In genomic region chr1:91366215-91367108, GRCm38 (mm10) we compare ENCODE assay signal across 8 mouse cellular contexts. TPM values are rescaled to one million over a fixed set of nuclear protein-coding genes. Genes with fewer than 3 reads are reported as not detected.
DNase-seq lines count a peak whose midpoint lies in the region; ATAC-seq and TF ChIP-seq lines count a peak whose summit lies in the region.

Gene Erfe, plus strand, starts transcription at chr1:91366430.

- H3K9ac ChIP-seq in intestine, embryonic 14.5 days (ENCODE audit: low read length), result peak within 1 kb of the TSS; percentile 60
- peak within 1 kb of the TSS; percentile 91 for H3K9ac ChIP-seq in liver, embryonic 12.5 days
- H3K9ac ChIP-seq in stomach, postnatal 0 days (ENCODE audit: low read length), result peak within 1 kb of the TSS; percentile 62

- peak; percentile 64 for ATAC-seq in intestine, embryonic 14.5 days (replicated peaks; ENCODE audit: low FRiP score, low TSS enrichment, low read depth)
- ATAC-seq in liver, embryonic 12.5 days, result peak; percentile 88
- ATAC-seq in stomach, postnatal 0 days (ENCODE audit: low FRiP score, low TSS enrichment), result peak; percentile 75

- no peak for TF ChIP-seq EP300 in stomach, postnatal 0 days (optimal IDR thresholded peaks at IDR 0.05)

- WGBS in intestine, embryonic 14.5 days, result 1% methylated on average over 57 of the region's 68 CpGs
- WGBS in liver, embryonic 12.5 days (ENCODE audit: insufficient replicate concordance), result under 1% methylated on average over 67 of the region's 68 CpGs
- WGBS in stomach, postnatal 0 days, result 2% methylated on average over 59 of the region's 68 CpGs

- H3K27ac ChIP-seq in layer of hippocampus, adult 2 months, result no peak within 1 kb of the TSS
- H3K27ac ChIP-seq in intestine, embryonic 14.5 days (ENCODE audit: low read depth), result peak within 1 kb of the TSS; percentile 51; the same call in 1 of the 2 replicates
- H3K27ac ChIP-seq in liver, embryonic 12.5 days, result peak within 1 kb of the TSS; percentile 70
- H3K27ac ChIP-seq in stomach, postnatal 0 days (replicated peaks), result peak within 1 kb of the TSS; percentile 59

- H3K9me3 ChIP-seq in intestine, embryonic 14.5 days (ENCODE audit: control insufficient read depth, low read length), result peaks cover 6% of the 10 kb centered on the region; the same call in 1 of the 2 replicates
- peaks cover 6% of the 10 kb centered on the region; the same call in 1 of the 2 replicates for H3K9me3 ChIP-seq in liver, embryonic 12.5 days (replicated peaks)
- H3K9me3 ChIP-seq in stomach, postnatal 0 days (ENCODE audit: control insufficient read depth, low read length), result no peaks in the 10 kb centered on the region

- H3K4me2 ChIP-seq in intestine, embryonic 14.5 days (ENCODE audit: low read length), result peak within 1 kb of the TSS; percentile 90
- peak within 1 kb of the TSS; percentile 98 for H3K4me2 ChIP-seq in liver, embryonic 12.5 days
- H3K4me2 ChIP-seq in stomach, postnatal 0 days (replicated peaks; ENCODE audit: low read depth), result peak within 1 kb of the TSS; percentile 95

- DNase-seq in layer of hippocampus, adult 2 months (ENCODE audit: low spot score in 2 of 2), result peak in 1 of 2 experiments; percentile 55
- no peak for DNase-seq in layer of hippocampus, adult 9-11 months
- DNase-seq in cerebellum, postnatal 25 days, result peak; percentile 39 to 67
- peak; percentile 60 for DNase-seq in gastrocnemius, postnatal 25 days
- peak; percentile 86 for DNase-seq in intestine, embryonic 14.5 days (ENCODE audit: low spot score)
- peak; percentile 63 to 74 for DNase-seq in natural killer cell, adult 2 months (ENCODE audit: low spot score in 2 of 2)
- DNase-seq in stomach, postnatal 0 days (ENCODE audit: low spot score), result peak; percentile 80

- 0 out of 2 replicates have a peak, but pooled peaks cover 3% of the 10 kb centered on the region for H3K27me3 ChIP-seq in intestine, embryonic 14.5 days (replicated peaks; ENCODE audit: control insufficient read depth, insufficient read depth, low read length)
- H3K27me3 ChIP-seq in liver, embryonic 12.5 days (replicated peaks), result peaks cover 14% of the 10 kb centered on the region; the same call in 1 of the 2 replicates
- H3K27me3 ChIP-seq in stomach, postnatal 0 days (ENCODE audit: control insufficient read depth, insufficient read depth, low read length), result no peaks in the 10 kb centered on the region

- peaks cover 7% of the 10 kb centered on the region for H3K4me1 ChIP-seq in intestine, embryonic 14.5 days (replicated peaks; ENCODE audit: control insufficient read depth, insufficient read depth, low read length)
- H3K4me1 ChIP-seq in liver, embryonic 12.5 days, result peaks cover 30% of the 10 kb centered on the region
- H3K4me1 ChIP-seq in stomach, postnatal 0 days (replicated peaks; ENCODE audit: control insufficient read depth, insufficient read depth), result 0 out of 2 replicates have a peak, but pooled peaks cover 3% of the 10 kb centered on the region

- H3K4me3 ChIP-seq in layer of hippocampus, adult 2 months, result peak within 1 kb of the TSS; percentile 43
- peak within 1 kb of the TSS; percentile 46 for H3K4me3 ChIP-seq in intestine, embryonic 14.5 days (ENCODE audit: low read depth, low read length)
- H3K4me3 ChIP-seq in liver, embryonic 12.5 days, result peak within 1 kb of the TSS; percentile 78
- H3K4me3 ChIP-seq in stomach, postnatal 0 days (ENCODE audit: low read depth, low read length), result peak within 1 kb of the TSS; percentile 46

- TF ChIP-seq CTCF in layer of hippocampus, adult 2 months (conservative IDR thresholded peaks at IDR 0.05), result peak; percentile 89
- TF ChIP-seq CTCF in stomach, postnatal 0 days (IDR thresholded peaks at IDR 0.05; ENCODE audit: low read depth), result peak; percentile 86

- H3K36me3 ChIP-seq in intestine, embryonic 14.5 days (ENCODE audit: control insufficient read depth, insufficient read depth, low read length), result peaks cover 16% of the 10 kb centered on the region
- peaks cover 32% of the 10 kb centered on the region for H3K36me3 ChIP-seq in liver, embryonic 12.5 days
- H3K36me3 ChIP-seq in stomach, postnatal 0 days (ENCODE audit: control insufficient read depth, insufficient read depth, low read length), result no peaks in the 10 kb centered on the region; the same call in 1 of the 2 replicates

RNA-seq across cellular contexts. Expression of gene Erfe, which starts in this region (rescaled TPM):
- total RNA-seq in layer of hippocampus, adult 2 months (2021), result not detected
- total RNA-seq in gastrocnemius, postnatal 25 days (2021), result 1 to 10 TPM; 2.3 to 3.6 TPM
- 10.8 and 10.9 TPM in 2 replicates for polyA plus RNA-seq in intestine, embryonic 14.5 days (2014; fragmentation: Nextera tagmentation; extraction: Ambion mirVana)
- 6.4 and 7.8 TPM in 2 replicates for polyA plus RNA-seq in liver, embryonic 12.5 days (2016; fragmentation: Nextera tagmentation; extraction: Ambion mirVana)
- 1.2 and 1.5 TPM in 2 replicates for polyA plus RNA-seq in stomach, postnatal 0 days (2015; fragmentation: Nextera tagmentation; extraction: Ambion mirVana)
